Mouse (Mus musculus): ENCODE measurements at regions not wholly inside any gene's neighbourhood (a gene's known extent, or its start where the extent isn't known, plus 50 kb on each side); places are given as distances from the start of the nearest gene placed in this dataset. TPM values are rescaled to one million over a fixed set of nuclear protein-coding genes. Genes with fewer than 3 reads are reported as not detected.
A peak's percentile ranks its signal among the peaks of the same experiment; 100 is the strongest.

GRCm38 (mm10) chrX:103563531-103564246 lies 66.7 kb upstream of the Zcchc13 start:
- 67% methylated on average over 8 of the region's 8 CpGs for WGBS (ENCODE audit: insufficient replicate concordance)
- no peaks in the 10 kb centered on the region for H3K36me3 ChIP-seq (replicated peaks; ENCODE audit: insufficient read depth, low read length)
- ATAC-seq (no peak), DNase-seq (peak; percentile 20)
- H3K9ac ChIP-seq (replicated peaks) = no peak overlapping the region
- no peaks in the 10 kb centered on the region for H3K27me3 ChIP-seq (ENCODE audit: insufficient read depth, low read length)
- no peak overlapping the region for H3K4me2 ChIP-seq (ENCODE audit: low read depth, low read length)
- no peak overlapping the region for H3K27ac ChIP-seq (ENCODE audit: low read depth)
- H3K9me3 ChIP-seq (ENCODE audit: low read length) = no peaks in the 10 kb centered on the region
- TF ChIP-seq CTCF (IDR thresholded peaks at IDR 0.05; ENCODE audit: low read depth) (no peak), EP300 (IDR thresholded peaks at IDR 0.05; ENCODE audit: low read depth) (no peak)
- no peak overlapping the region for H3K4me3 ChIP-seq (ENCODE audit: low read depth, low read length)
- peaks cover 4% of the 10 kb centered on the region for H3K4me1 ChIP-seq (ENCODE audit: insufficient read depth)

GRCm38 (mm10) chrX:103573344-103573743 lies 57.0 kb upstream of the Zcchc13 start:
- H3K4me2 ChIP-seq (ENCODE audit: low read depth, low read length) = no peak overlapping the region
- WGBS (ENCODE audit: insufficient replicate concordance) = 83% methylated on average over 4 of the region's 4 CpGs
- no peak for ATAC-seq

GRCm38 (mm10) chrX:103579484-103579883 lies 50.9 kb upstream of the Zcchc13 start:
- no peak overlapping the region for H3K9ac ChIP-seq (replicated peaks)
- TF ChIP-seq CTCF (IDR thresholded peaks at IDR 0.05; ENCODE audit: low read depth) (no peak), EP300 (IDR thresholded peaks at IDR 0.05; ENCODE audit: low read depth) (no peak)
- peaks cover 2% of the 10 kb centered on the region; the same call in 1 of the 2 replicates for H3K36me3 ChIP-seq (replicated peaks; ENCODE audit: insufficient read depth, low read length)
- H3K9me3 ChIP-seq (ENCODE audit: low read length) = no peaks in the 10 kb centered on the region
- H3K27ac ChIP-seq (ENCODE audit: low read depth) = no peak overlapping the region
- no peaks in the 10 kb centered on the region for H3K4me1 ChIP-seq (ENCODE audit: insufficient read depth)
- H3K27me3 ChIP-seq (ENCODE audit: insufficient read depth, low read length) = no peaks in the 10 kb centered on the region
- H3K4me2 ChIP-seq (ENCODE audit: low read depth, low read length) = no peak overlapping the region
- ATAC-seq = no peak
- no peak overlapping the region for H3K4me3 ChIP-seq (ENCODE audit: low read depth, low read length)
- WGBS (ENCODE audit: insufficient replicate concordance) = 72% methylated on average over 5 of the region's 5 CpGs
- DNase-seq = no peak

More at GRCm38 (mm10) chrX:103573344-103573743, 57.0 kb upstream of the Zcchc13 start:
- H3K4me1 ChIP-seq (ENCODE audit: insufficient read depth) = no peaks in the 10 kb centered on the region
- no peaks in the 10 kb centered on the region for H3K9me3 ChIP-seq (ENCODE audit: low read length)
- no peak overlapping the region for H3K9ac ChIP-seq (replicated peaks)
- H3K4me3 ChIP-seq (ENCODE audit: low read depth, low read length) = no peak overlapping the region
- H3K27ac ChIP-seq (ENCODE audit: low read depth) = no peak overlapping the region
- no peaks in the 10 kb centered on the region for H3K27me3 ChIP-seq (ENCODE audit: insufficient read depth, low read length)
- H3K36me3 ChIP-seq (replicated peaks; ENCODE audit: insufficient read depth, low read length) = no peaks in the 10 kb centered on the region
- TF ChIP-seq EP300 (IDR thresholded peaks at IDR 0.05; ENCODE audit: low read depth) = no peak
- no peak for TF ChIP-seq CTCF (IDR thresholded peaks at IDR 0.05; ENCODE audit: low read depth)
- DNase-seq = no peak

MicroRNAs in the stretch of these regions (microRNA counts, 519-probe panel; counts per million panel counts)
- 5,109 counts per million, percentile 59 among the panel's probes with 10 or more counts for microRNA mmu-miR-374
- 2,851 counts per million, percentile 28 among the panel's probes with 10 or more counts for microRNA mmu-miR-421

Small RNA genes lying in the stretch of these regions (microRNA-seq; reads per million reads assigned to microRNA genes)
- gene Mir374b (not detected), gene Mir374c (not detected), gene Mir421 (404 reads per million, percentile 60 among the genes with 10 or more reads in this experiment)

Measured in liver, postnatal 0 days (tissue).